Mouse (Mus musculus) spleen, postnatal 10 days (tissue): Measurements from ENCODE around the gene Unc13a.
A peak's percentile ranks its signal among the peaks of the same experiment; 100 is the strongest.

Experiments used
- DNase-seq, 2 experiments: peaks; one replicate each; pipeline ENCODE4 v3.0.0; 2021 to 2022; ENCODE audit warnings: low spot score in 2 of 2

The Unc13a gene

GRCm38 (mm10) chr8:71687616-71688015 lies 16.1 kb upstream of the Unc13a start:
- no peak for DNase-seq

- no peak for DNase-seq
Observed at GRCm38 (mm10) chr8:71686143-71686734, 14.7 kb upstream of the Unc13a start.

GRCm38 (mm10) chr8:71685573-71685972 lies 14.0 kb upstream of the Unc13a start:
- no peak for DNase-seq

- no peak for DNase-seq
Observed at GRCm38 (mm10) chr8:71684701-71685100, 13.1 kb upstream of the Unc13a start.

- no peak for DNase-seq
Observed at GRCm38 (mm10) chr8:71682832-71683231, 11.3 kb upstream of the Unc13a start.

- DNase-seq: no peak
Observed at GRCm38 (mm10) chr8:71681369-71681915, 9.9 kb upstream of the Unc13a start.

GRCm38 (mm10) chr8:71680471-71680870 lies 8.9 kb upstream of the Unc13a start:
- DNase-seq: no peak

GRCm38 (mm10) chr8:71679550-71680168 lies 8.1 kb upstream of the Unc13a start:
- no peak for DNase-seq

- no peak for DNase-seq
Observed at GRCm38 (mm10) chr8:71679116-71679515, 7.6 kb upstream of the Unc13a start.

- no peak for DNase-seq
Observed at GRCm38 (mm10) chr8:71678216-71678615, 6.7 kb upstream of the Unc13a start.

GRCm38 (mm10) chr8:71677555-71677954 lies 6.0 kb upstream of the Unc13a start:
- no peak for DNase-seq

- no peak for DNase-seq
Observed at GRCm38 (mm10) chr8:71676803-71677202, 5.2 kb upstream of the Unc13a start.

GRCm38 (mm10) chr8:71676020-71676741 lies 4.6 kb upstream of the Unc13a start, which contains the start of gene Jak3:
Gene Jak3 (plus strand): TSS chr8:71676296.
- peak; percentile 65 to 66 for DNase-seq

GRCm38 (mm10) chr8:71675456-71676019 lies 4.0 kb upstream of the Unc13a start:
- no peak for DNase-seq

- no peak for DNase-seq
Observed at GRCm38 (mm10) chr8:71674071-71674470, 2.5 kb upstream of the Unc13a start.

GRCm38 (mm10) chr8:71672168-71672735 lies 695 bp upstream of the Unc13a start:
- no peak for DNase-seq

- DNase-seq: peak in 1 of 2 experiments; percentile 40
Observed at GRCm38 (mm10) chr8:71670621-71671548, 672 bp downstream of the Unc13a start.

- DNase-seq: no peak
Observed at GRCm38 (mm10) chr8:71670198-71670597, 1.4 kb downstream of the Unc13a start.

GRCm38 (mm10) chr8:71668220-71668975 lies 3.2 kb downstream of the Unc13a start:
- peak in 1 of 2 experiments; percentile 59 for DNase-seq

- DNase-seq: no peak
Observed at GRCm38 (mm10) chr8:71667256-71667655, 4.3 kb downstream of the Unc13a start.
